Mouse (Mus musculus): ENCODE measurements around the gene Magix.

DNA sequence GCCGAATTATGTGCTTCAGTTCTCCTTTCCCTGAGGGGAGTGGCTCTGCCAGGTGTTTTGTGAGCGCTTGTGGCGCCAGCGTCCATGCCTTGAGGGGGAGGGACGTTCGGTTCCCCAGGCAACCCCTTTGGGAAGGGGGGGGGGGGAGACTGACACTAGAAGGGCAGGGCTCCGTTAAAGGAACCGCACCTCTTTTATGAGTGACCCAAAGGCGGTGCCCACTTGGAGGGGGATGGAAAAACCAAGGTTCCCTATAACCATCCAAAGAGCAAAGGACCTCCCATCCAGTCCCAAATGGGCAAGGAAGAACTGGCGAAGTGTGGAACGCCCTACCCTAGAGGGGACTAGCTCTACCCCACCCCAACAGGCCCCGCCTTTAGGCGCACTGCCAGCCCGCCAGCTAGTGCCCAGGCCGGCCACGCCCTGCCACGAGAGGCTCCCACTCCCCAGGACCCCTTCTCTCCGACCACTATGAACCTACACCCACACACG lies 10.6 kb downstream of the Magix start:
- TF ChIP-seq CTCF (IDR thresholded peaks at IDR 0.05; ENCODE audit: low read depth), result no peak
- TF ChIP-seq EP300 (IDR thresholded peaks at IDR 0.05; ENCODE audit: low read depth), result no peak
